Mouse (Mus musculus): ENCODE results near the gene Nav2. TPM values are rescaled to one million over a fixed set of nuclear protein-coding genes. Genes with fewer than 3 reads are reported as not detected.

Nav2 gene
- polyA plus RNA-seq, 1 experiment = 21.9 TPM

GRCm38 (mm10) chr7:49388137-49388536 lies 479.6 kb downstream of the Nav2 start:
- H3K36me3 ChIP-seq (ENCODE audit: control insufficient read depth, insufficient read depth) = no peaks in the 10 kb centered on the region
- no peaks in the 10 kb centered on the region for H3K27me3 ChIP-seq (ENCODE audit: control insufficient read depth, insufficient read depth, insufficient read length)
- no peak overlapping the region for H3K4me2 ChIP-seq (ENCODE audit: low read depth)
- no peak overlapping the region for H3ac ChIP-seq (ENCODE audit: control insufficient read depth, insufficient read length)
- H3K79me2 ChIP-seq (ENCODE audit: control insufficient read depth, insufficient read depth) = peaks cover 29% of the 10 kb centered on the region
- TF ChIP-seq USF1 (IDR thresholded peaks at IDR 0.05; ENCODE audit: low read depth) (no peak), MYOG (IDR thresholded peaks at IDR 0.05; ENCODE audit: control insufficient read depth in 1 of 3, insufficient read depth in 1 of 3, insufficient read length in 2 of 3, low read depth in 2 of 3) (no peak), TCF12 (IDR thresholded peaks at IDR 0.05; ENCODE audit: insufficient read depth, poor library complexity, severe bottlenecking) (no peak), REST (IDR thresholded peaks at IDR 0.05; ENCODE audit: insufficient read depth, insufficient read length) (no peak), MYOD1 (IDR thresholded peaks at IDR 0.05; ENCODE audit: control insufficient read depth in 1 of 3, insufficient read length in 2 of 3, low read depth in 2 of 3) (no peak), SRF (IDR thresholded peaks at IDR 0.05; ENCODE audit: control insufficient read depth, insufficient read length, low read depth) (no peak), TCF3 (IDR thresholded peaks at IDR 0.05; ENCODE audit: insufficient read length, low read depth) (no peak), POLR2AphosphoS2 (IDR thresholded peaks at IDR 0.05; ENCODE audit: insufficient read length, low read depth) (no peak), E2F4 (IDR thresholded peaks at IDR 0.05; ENCODE audit: insufficient read depth) (no peak), CEBPB (IDR thresholded peaks at IDR 0.05; ENCODE audit: insufficient read depth, poor library complexity, severe bottlenecking) (no peak), POLR2A (IDR thresholded peaks at IDR 0.05; ENCODE audit: insufficient read length, low read depth) (no peak), MAX (IDR thresholded peaks at IDR 0.05; ENCODE audit: low read depth) (no peak)
- H3K4me3 ChIP-seq = no peak overlapping the region

DNA sequence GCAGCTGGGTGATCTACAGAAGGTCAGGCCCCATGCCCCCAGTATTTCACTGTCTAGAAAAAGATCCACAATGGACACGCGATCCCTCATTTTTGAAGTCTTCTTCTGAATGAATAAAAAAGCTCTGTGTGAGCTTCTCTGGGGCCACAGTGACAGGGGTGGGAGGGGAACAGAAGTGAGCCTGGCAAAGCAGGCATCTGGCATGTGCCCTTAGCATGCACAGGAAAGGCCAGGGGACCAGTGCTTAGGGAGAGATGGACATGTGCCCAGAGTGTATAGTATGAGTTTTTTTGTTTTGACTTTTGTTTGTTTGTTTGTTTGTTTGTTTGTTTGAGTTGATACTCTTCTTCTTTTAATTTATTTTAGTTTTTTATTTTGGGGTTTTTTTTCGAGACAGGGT lies 481.8 kb downstream of the Nav2 start:
- Histone ChIP-seq H3ac (ENCODE audit: control insufficient read depth, insufficient read length) (no peak overlapping the region), H3K27me3 (ENCODE audit: control insufficient read depth, insufficient read depth, insufficient read length) (no peaks in the 10 kb centered on the region), H3K4me3 (no peak overlapping the region), H3K36me3 (ENCODE audit: control insufficient read depth, insufficient read depth) (peaks cover 8% of the 10 kb centered on the region), H3K4me2 (ENCODE audit: low read depth) (no peak overlapping the region), H3K79me2 (ENCODE audit: control insufficient read depth, insufficient read depth) (peaks cover 21% of the 10 kb centered on the region)
- no peak for TF ChIP-seq REST (IDR thresholded peaks at IDR 0.05; ENCODE audit: insufficient read depth, insufficient read length)
- TF ChIP-seq TCF12 (IDR thresholded peaks at IDR 0.05; ENCODE audit: insufficient read depth, poor library complexity, severe bottlenecking) = no peak
- TF ChIP-seq MAX (IDR thresholded peaks at IDR 0.05; ENCODE audit: low read depth) = no peak
- TF ChIP-seq TCF3 (IDR thresholded peaks at IDR 0.05; ENCODE audit: insufficient read length, low read depth) = no peak
- TF ChIP-seq USF1 (IDR thresholded peaks at IDR 0.05; ENCODE audit: low read depth) = no peak
- peak in 1 of 3 experiments; percentile 15 for TF ChIP-seq MYOD1 (IDR thresholded peaks at IDR 0.05; ENCODE audit: control insufficient read depth in 1 of 3, insufficient read length in 2 of 3, low read depth in 2 of 3)

DNA sequence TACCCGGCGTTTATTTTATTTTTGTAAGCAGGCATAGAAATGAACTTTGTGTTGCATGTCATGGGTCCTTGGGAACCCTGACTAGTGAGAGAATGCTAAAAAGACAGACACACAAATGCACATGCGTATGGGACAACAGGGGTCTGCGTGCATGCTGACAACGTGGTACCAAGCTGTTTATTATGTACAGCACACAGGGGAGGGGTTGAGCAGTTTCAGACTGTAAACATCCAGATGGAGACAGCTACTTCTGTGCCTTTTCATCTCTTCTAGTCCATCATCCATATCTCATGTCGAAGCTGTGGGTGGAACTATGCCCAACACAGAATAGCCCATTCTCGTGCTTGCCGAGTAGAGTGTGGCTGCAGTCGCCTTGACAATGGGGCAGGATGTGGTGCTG lies 482.3 kb downstream of the Nav2 start:
- no peaks in the 10 kb centered on the region for H3K27me3 ChIP-seq (ENCODE audit: control insufficient read depth, insufficient read depth, insufficient read length)
- peaks cover 8% of the 10 kb centered on the region for H3K36me3 ChIP-seq (ENCODE audit: control insufficient read depth, insufficient read depth)
- H3K4me2 ChIP-seq (ENCODE audit: low read depth) = no peak overlapping the region
- H3ac ChIP-seq (ENCODE audit: control insufficient read depth, insufficient read length) = no peak overlapping the region
- peaks cover 21% of the 10 kb centered on the region for H3K79me2 ChIP-seq (ENCODE audit: control insufficient read depth, insufficient read depth)
- no peak for TF ChIP-seq MYOD1 (IDR thresholded peaks at IDR 0.05; ENCODE audit: control insufficient read depth in 1 of 3, insufficient read length in 2 of 3, low read depth in 2 of 3)
- TF ChIP-seq TCF3 (IDR thresholded peaks at IDR 0.05; ENCODE audit: insufficient read length, low read depth) = no peak
- TF ChIP-seq REST (IDR thresholded peaks at IDR 0.05; ENCODE audit: insufficient read depth, insufficient read length) = no peak
- TF ChIP-seq TCF12 (IDR thresholded peaks at IDR 0.05; ENCODE audit: insufficient read depth, poor library complexity, severe bottlenecking) = no peak
- TF ChIP-seq SRF (IDR thresholded peaks at IDR 0.05; ENCODE audit: control insufficient read depth, insufficient read length, low read depth) = no peak
- TF ChIP-seq POLR2A (IDR thresholded peaks at IDR 0.05; ENCODE audit: insufficient read length, low read depth) = no peak
- TF ChIP-seq MAX (IDR thresholded peaks at IDR 0.05; ENCODE audit: low read depth) = no peak
- TF ChIP-seq CEBPB (IDR thresholded peaks at IDR 0.05; ENCODE audit: insufficient read depth, poor library complexity, severe bottlenecking) = no peak
- TF ChIP-seq E2F4 (IDR thresholded peaks at IDR 0.05; ENCODE audit: insufficient read depth) = no peak
- no peak for TF ChIP-seq MYOG (IDR thresholded peaks at IDR 0.05; ENCODE audit: control insufficient read depth in 1 of 3, insufficient read depth in 1 of 3, insufficient read length in 2 of 3, low read depth in 2 of 3)
- TF ChIP-seq USF1 (IDR thresholded peaks at IDR 0.05; ENCODE audit: low read depth) = no peak
- TF ChIP-seq POLR2AphosphoS2 (IDR thresholded peaks at IDR 0.05; ENCODE audit: insufficient read length, low read depth) = no peak
- no peak overlapping the region for H3K4me3 ChIP-seq

- Histone ChIP-seq H3K4me2 (ENCODE audit: low read depth) (no peak overlapping the region), H3K36me3 (ENCODE audit: control insufficient read depth, insufficient read depth) (peaks cover 8% of the 10 kb centered on the region)
- TF ChIP-seq USF1 (IDR thresholded peaks at IDR 0.05; ENCODE audit: low read depth) (no peak), MYOG (IDR thresholded peaks at IDR 0.05; ENCODE audit: control insufficient read depth in 1 of 3, insufficient read depth in 1 of 3, insufficient read length in 2 of 3, low read depth in 2 of 3) (no peak), SRF (IDR thresholded peaks at IDR 0.05; ENCODE audit: control insufficient read depth, insufficient read length, low read depth) (no peak), MAX (IDR thresholded peaks at IDR 0.05; ENCODE audit: low read depth) (no peak), E2F4 (IDR thresholded peaks at IDR 0.05; ENCODE audit: insufficient read depth) (no peak), CEBPB (IDR thresholded peaks at IDR 0.05; ENCODE audit: insufficient read depth, poor library complexity, severe bottlenecking) (no peak), TCF12 (IDR thresholded peaks at IDR 0.05; ENCODE audit: insufficient read depth, poor library complexity, severe bottlenecking) (no peak), MYOD1 (IDR thresholded peaks at IDR 0.05; ENCODE audit: control insufficient read depth in 1 of 3, insufficient read length in 2 of 3, low read depth in 2 of 3) (no peak), POLR2AphosphoS2 (IDR thresholded peaks at IDR 0.05; ENCODE audit: insufficient read length, low read depth) (no peak), REST (IDR thresholded peaks at IDR 0.05; ENCODE audit: insufficient read depth, insufficient read length) (no peak), TCF3 (IDR thresholded peaks at IDR 0.05; ENCODE audit: insufficient read length, low read depth) (no peak), POLR2A (IDR thresholded peaks at IDR 0.05; ENCODE audit: insufficient read length, low read depth) (no peak)
Measured at GRCm38 (mm10) chr7:49392180-49392579, 483.7 kb downstream of the Nav2 start.

More at GRCm38 (mm10) chr7:49392180-49392579, 483.7 kb downstream of the Nav2 start:
- Histone ChIP-seq H3K4me3 (no peak overlapping the region), H3K27me3 (ENCODE audit: control insufficient read depth, insufficient read depth, insufficient read length) (no peaks in the 10 kb centered on the region), H3ac (ENCODE audit: control insufficient read depth, insufficient read length) (no peak overlapping the region), H3K79me2 (ENCODE audit: control insufficient read depth, insufficient read depth) (peaks cover 20% of the 10 kb centered on the region)
